Mouse (Mus musculus) small intestine, adult 2 months (tissue): Measurements from ENCODE around the gene Lclat1. TPM values are rescaled to one million over a fixed set of nuclear protein-coding genes. Genes with fewer than 3 reads are reported as not detected.
A peak's percentile ranks its signal among the peaks of the same experiment; 100 is the strongest.

Source experiments
- H3K27ac ChIP-seq: fragments of 200-500 bp; 2 replicates; pipeline ENCODE4 v1.5.1; 2012; ENCODE audit warnings: low read depth, low read length, control low read depth, inconsistent platforms; ENCODE audit not compliant: insufficient read depth
- H3K27me3 ChIP-seq: fragments of 200-500 bp; 2 replicates; pipeline ENCODE4 v1.6.1; 2012; ENCODE audit warnings: mild to moderate bottlenecking, moderate library complexity, low read length, inconsistent platforms; ENCODE audit not compliant: control insufficient read depth, insufficient read depth
- H3K36me3 ChIP-seq: fragments of 200-500 bp; 2 replicates; pipeline ENCODE4 v1.6.1; 2012; ENCODE audit warnings: mild to moderate bottlenecking, low read length, control low read depth, inconsistent platforms; ENCODE audit not compliant: control insufficient read depth, insufficient read depth
- H3K4me1 ChIP-seq: fragments of 200-500 bp; 2 replicates; pipeline ENCODE4 v1.6.1; 2012; ENCODE audit warnings: low read length, inconsistent platforms, mixed read lengths; ENCODE audit not compliant: control insufficient read depth, insufficient read depth, insufficient read length
- H3K4me3 ChIP-seq: fragments of 200-500 bp; 2 replicates; pipeline ENCODE4 v1.5.1; 2012; ENCODE audit warnings: low read depth, mild to moderate bottlenecking, control low read depth, inconsistent platforms, low read length, moderate library complexity
- CTCF ChIP-seq: fragments of 200-500 bp; IDR thresholded peaks from 2 replicates; pipeline ENCODE4 v1.5.1; 2012; ENCODE audit warnings: low read depth, mild to moderate bottlenecking, control low read depth, inconsistent platforms, low read length, moderate library complexity, mixed read lengths; ENCODE audit not compliant: insufficient replicate concordance, insufficient read length; ENCODE audit errors: extremely low read depth
- POLR2A ChIP-seq: fragments of 200-500 bp; IDR thresholded peaks from 2 replicates; pipeline ENCODE4 v1.6.1; 2012; ENCODE audit warnings: low read depth, mild to moderate bottlenecking, control low read depth, inconsistent platforms, low read length, moderate library complexity
- WGBS: fragments of 180-500 bp; shearing (Covaris S2); methylation state at CpG from one replicate; pipeline ENCODE4 v1.1.7; 2018; 5-methylcytosine and 5-hydroxymethylcytosine counted together
- polyA plus RNA-seq: library from polyadenylated mRNA; depleted of rRNA; stranded (reverse); fragments of >200 nt; gene quantifications from 2 replicates; pipeline ENCODE4 v1.2.3, GENCODE M21; 2012

Gene Lclat1
- polyA plus RNA-seq, 1 experiment: 7.1 TPM

DNA sequence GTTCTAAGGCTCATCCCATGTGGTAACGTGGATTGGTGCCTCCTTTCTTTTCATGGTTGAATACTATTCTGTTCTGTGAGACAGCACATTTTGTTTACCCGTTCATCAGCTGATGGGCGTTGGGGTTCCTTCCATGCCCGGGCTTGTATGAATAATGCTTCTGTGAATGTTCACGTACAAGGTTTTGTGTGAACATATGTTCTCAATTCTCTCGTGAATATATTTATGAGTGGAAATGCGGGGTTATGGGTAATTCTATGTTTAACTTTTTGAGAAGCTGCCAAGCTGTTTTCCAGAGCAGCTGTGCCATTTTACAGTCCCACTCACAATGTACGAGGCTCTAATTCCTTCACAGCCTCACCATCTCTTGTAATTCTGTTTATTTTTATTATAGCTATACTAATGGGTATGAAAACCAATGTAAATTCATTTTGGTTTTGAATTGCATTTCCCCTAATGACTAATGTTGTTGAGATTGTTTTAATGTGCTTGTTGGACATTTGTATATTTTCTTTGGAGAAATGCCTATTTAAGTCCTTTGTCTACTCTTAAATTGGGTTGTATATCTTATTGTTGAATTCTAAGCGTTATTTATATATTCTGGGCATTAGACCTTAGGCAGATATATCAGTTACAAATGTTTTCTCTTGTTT is 32.4 kb upstream of the Lclat1 start:
- no peak overlapping the region for H3K27ac ChIP-seq

DNA sequence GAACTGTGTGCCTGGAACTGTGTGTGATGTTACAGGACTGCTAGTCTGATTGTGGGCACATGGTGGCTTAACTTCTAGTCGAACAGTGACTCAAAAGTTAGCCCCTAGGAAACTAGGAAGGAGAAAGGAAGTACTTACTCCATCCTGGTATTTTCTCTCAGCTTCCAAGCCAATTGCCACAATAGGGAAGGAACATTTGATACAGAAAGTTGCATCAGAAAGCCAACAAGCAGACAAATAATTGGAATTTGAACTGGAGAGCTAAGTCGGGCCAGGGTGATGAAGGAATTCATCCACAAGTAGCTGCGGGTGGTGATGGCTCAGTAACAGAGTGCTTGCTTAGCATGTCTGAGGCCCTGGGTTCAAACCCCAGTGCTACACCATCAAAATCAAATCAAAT is 30.1 kb upstream of the Lclat1 start:
- H3K36me3 ChIP-seq: no peaks in the 10 kb centered on the region
- no peaks in the 10 kb centered on the region for H3K27me3 ChIP-seq
- H3K4me3 ChIP-seq: no peak overlapping the region
- WGBS: 74% methylated on average over 3 of the region's 3 CpGs
- no peaks in the 10 kb centered on the region; the same call in 1 of the 2 replicates for H3K4me1 ChIP-seq
- TF ChIP-seq CTCF: no peak
- no peak for TF ChIP-seq POLR2A
- no peak overlapping the region for H3K27ac ChIP-seq

More for the DNA sequence above, 32.4 kb upstream of the Lclat1 start:
- no peaks in the 10 kb centered on the region for H3K36me3 ChIP-seq
- no peaks in the 10 kb centered on the region; the same call in 1 of the 2 replicates for H3K4me1 ChIP-seq
- no peak for TF ChIP-seq CTCF
- TF ChIP-seq POLR2A: no peak
- H3K4me3 ChIP-seq: no peak overlapping the region
- WGBS: 79% methylated on average over 9 of the region's 9 CpGs
- no peaks in the 10 kb centered on the region for H3K27me3 ChIP-seq

DNA sequence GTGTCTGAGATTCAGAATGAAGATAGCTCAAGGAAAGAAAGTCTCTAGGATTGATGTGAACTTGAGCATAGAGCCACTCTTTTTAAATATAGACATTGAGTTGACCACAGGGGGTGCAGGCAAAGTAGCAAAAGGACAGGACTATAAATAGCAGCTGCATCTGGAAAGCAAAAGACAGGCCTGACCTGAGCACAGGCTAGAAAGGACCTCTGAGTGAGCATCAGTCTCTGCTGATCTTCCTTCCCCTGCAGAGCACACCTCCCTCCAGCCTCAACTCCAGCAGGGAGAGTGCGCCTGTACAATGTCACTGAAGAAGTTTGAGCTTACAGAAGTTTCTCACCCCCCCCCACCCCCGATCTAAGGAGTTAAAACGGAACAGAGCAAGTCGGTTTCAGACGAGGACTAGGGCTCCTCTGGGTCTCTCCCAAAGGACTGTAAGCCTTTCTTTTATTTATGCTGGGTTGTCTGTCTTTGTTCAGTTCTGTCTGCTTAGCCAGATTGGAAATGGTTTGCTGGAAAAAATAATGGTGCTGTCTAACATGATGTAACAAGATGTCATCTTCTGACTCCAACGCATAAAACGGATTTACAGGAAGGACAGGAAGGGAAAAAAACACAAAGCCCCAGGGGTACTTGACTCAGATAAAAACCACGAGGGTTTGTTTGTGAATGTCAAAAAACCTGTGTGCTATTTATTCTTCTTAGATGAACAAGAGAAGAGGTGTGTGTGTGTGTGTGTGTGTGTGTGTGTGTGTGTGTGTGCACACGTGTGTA is 26.2 kb upstream of the Lclat1 start:
- TF ChIP-seq CTCF (no peak), POLR2A (no peak)
- WGBS: 65% methylated on average over 9 of the region's 9 CpGs
- no peak overlapping the region for H3K27ac ChIP-seq

DNA sequence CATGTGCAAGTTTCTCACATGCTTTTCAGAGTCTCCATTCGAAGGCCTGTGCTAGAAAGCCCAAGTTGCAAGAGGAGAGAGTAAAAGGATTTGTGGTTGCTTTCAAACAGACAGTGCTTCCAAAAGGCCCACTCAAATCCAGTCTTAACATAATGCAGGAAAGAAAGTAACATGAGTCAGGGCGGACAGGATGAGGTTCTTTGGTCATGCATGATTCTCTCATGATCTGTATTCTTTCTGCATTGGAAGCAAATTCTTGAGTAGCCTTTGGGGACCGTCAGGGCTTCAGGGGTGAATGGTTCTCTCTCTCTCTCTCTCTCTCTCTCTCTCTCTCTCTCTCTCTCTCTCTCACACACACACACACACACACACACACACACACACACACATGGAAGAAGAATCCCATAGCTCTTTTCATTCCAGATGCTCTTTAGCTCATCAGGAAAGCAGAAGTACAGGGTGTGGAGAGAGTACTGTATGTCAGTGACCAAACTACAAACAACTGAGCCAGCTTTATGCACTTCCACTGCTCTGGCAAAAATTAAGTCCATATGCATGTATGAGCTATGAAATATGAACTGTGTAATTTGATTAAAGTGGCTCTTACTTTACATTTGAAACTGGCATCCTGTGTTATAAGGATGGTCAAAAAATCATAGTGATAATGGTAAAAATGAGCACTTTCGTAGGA is 25.1 kb upstream of the Lclat1 start:
- Histone ChIP-seq H3K27me3 (no peaks in the 10 kb centered on the region), H3K4me1 (peaks cover 6% of the 10 kb centered on the region), H3K36me3 (no peaks in the 10 kb centered on the region), H3K27ac (no peak overlapping the region), H3K4me3 (no peak overlapping the region)
- TF ChIP-seq CTCF (no peak), POLR2A (no peak)
- 86% methylated on average over 4 of the region's 4 CpGs for WGBS

More for the DNA sequence above, 26.2 kb upstream of the Lclat1 start:
- Histone ChIP-seq H3K4me3 (no peak overlapping the region), H3K27me3 (no peaks in the 10 kb centered on the region), H3K36me3 (no peaks in the 10 kb centered on the region), H3K4me1 (no peaks in the 10 kb centered on the region)

DNA sequence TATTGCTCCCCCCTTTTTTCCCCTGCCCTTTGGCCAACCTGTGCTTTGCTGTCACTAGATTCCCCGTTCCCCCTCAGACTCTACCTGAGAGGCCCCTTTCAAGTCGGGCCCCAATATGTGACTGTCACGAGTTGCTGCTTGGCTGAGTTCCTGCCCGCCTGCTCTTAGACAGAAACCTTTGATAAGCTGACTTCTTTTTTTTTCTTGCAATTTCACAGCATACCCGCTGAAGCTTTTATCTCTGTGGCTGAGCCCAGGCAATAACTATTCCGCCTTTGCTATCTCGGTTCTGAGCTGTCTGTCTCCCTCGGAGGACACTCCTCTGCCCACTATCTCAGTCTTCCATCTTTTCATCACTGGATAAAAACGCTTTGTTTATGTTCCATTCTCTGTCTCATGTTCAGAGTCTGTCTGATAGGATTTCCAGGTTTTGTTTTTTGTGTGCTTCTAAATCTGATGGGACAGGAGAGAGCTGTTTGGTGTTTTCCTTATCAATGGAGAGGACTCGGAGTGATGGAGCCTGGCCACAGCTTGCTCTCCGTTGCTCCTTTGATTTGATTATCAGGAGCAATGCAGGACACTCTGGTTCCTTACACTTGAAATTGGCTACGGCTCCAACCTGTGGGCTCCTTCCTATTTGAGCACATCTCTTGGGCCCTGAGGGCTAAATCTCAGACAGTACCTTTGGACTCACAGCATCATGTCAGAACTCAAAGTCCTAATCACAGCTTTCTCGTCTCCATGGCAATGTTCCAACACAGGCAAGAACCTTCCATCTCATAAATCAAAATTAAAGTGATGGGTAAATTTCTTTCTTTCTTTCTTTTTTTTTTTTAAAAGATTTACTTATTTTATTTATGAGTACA is 20.5 kb upstream of the Lclat1 start:
- H3K36me3 ChIP-seq: no peaks in the 10 kb centered on the region
- H3K27ac ChIP-seq: peak overlapping the region; percentile 12; the same call in 1 of the 2 replicates
- no peak for TF ChIP-seq POLR2A
- TF ChIP-seq CTCF: no peak
- H3K4me3 ChIP-seq: peak overlapping the region; percentile 21; the same call in 1 of the 2 replicates
- WGBS: 14% methylated on average over 13 of the region's 13 CpGs
- no peaks in the 10 kb centered on the region for H3K27me3 ChIP-seq
- H3K4me1 ChIP-seq: peaks cover 8% of the 10 kb centered on the region

DNA sequence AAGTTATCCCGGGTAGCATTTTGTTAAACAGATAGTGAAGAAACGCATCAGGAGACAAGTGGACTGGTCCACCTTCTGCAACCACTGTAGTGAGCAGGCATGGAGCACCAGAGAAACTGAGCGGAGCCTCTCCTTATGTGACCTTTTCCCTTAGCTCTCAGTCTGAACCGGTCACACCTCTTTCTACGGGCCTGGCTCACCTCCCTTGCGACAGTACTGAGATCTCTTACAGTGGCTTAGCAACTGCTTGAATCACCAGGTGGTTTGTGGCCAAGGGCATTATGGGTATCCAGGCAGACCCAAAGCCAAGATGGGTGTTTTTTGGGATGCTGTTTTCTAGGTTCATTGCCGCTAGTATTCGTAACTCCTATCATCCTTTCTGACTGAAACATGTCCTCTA is 16.4 kb upstream of the Lclat1 start:
- H3K36me3 ChIP-seq: no peaks in the 10 kb centered on the region
- 62% methylated on average over 8 of the region's 8 CpGs for WGBS
- peaks cover 8% of the 10 kb centered on the region for H3K4me1 ChIP-seq

More for the DNA sequence above, 16.4 kb upstream of the Lclat1 start:
- Histone ChIP-seq H3K27me3 (no peaks in the 10 kb centered on the region), H3K4me3 (no peak overlapping the region), H3K27ac (no peak overlapping the region)
- no peak for TF ChIP-seq POLR2A
- TF ChIP-seq CTCF: no peak
